Mouse (Mus musculus) kidney, embryonic 16.5 days (tissue): Measurements from ENCODE around the gene Ebf1. TPM values are rescaled to one million over a fixed set of nuclear protein-coding genes. Genes with fewer than 3 reads are reported as not detected.

ENCODE experiments used
- ATAC-seq: fragments of 200-750 bp; cut with Nextera tagmentation; 2 replicates; pipeline ENCODE4 v1.8.0; 2017; ENCODE audit warnings: moderate TSS enrichment; ENCODE audit not compliant: low FRiP score, low TSS enrichment
- H3K27ac ChIP-seq: fragments of 300-500 bp; sonication (generic); 2 replicates; pipeline ENCODE4 v1.5.1; 2014; ENCODE audit warnings: low read length
- H3K27me3 ChIP-seq: fragments of 300-500 bp; sonication (generic); 2 replicates; pipeline ENCODE4 v1.6.1; 2014; ENCODE audit warnings: low read length, control low read depth, mixed read lengths; ENCODE audit not compliant: insufficient read depth
- H3K36me3 ChIP-seq: fragments of 300-500 bp; sonication (generic); 2 replicates; pipeline ENCODE4 v1.6.1; 2014; ENCODE audit warnings: low read length, control low read depth, mixed read lengths; ENCODE audit not compliant: insufficient read depth
- H3K4me1 ChIP-seq: fragments of 300-500 bp; sonication (generic); 2 replicates; pipeline ENCODE4 v1.6.1; 2014; ENCODE audit warnings: low read length, control low read depth, mixed read lengths; ENCODE audit not compliant: insufficient read depth
- H3K4me2 ChIP-seq: fragments of 300-500 bp; sonication (generic); replicated peaks from 2 replicates; pipeline ENCODE4 v1.6.1; 2014; ENCODE audit warnings: low read depth, low read length
- H3K4me3 ChIP-seq: fragments of 300-500 bp; sonication (generic); 2 replicates; pipeline ENCODE4 v1.5.1; 2014; ENCODE audit warnings: mild to moderate bottlenecking, low read length
- H3K9ac ChIP-seq: fragments of 300-500 bp; sonication (generic); replicated peaks from 2 replicates; pipeline ENCODE4 v1.6.1; 2014; ENCODE audit warnings: low read length
- H3K9me3 ChIP-seq: fragments of 300-500 bp; sonication (generic); 2 replicates; pipeline ENCODE4 v1.6.1; 2016; ENCODE audit warnings: low read length, control low read depth
- WGBS: fragments of 180-500 bp; shearing (Covaris S2); extraction: QIAGEN DNeasy Blood & Tissue Kit; methylation state at CpG from one replicate; pipeline ENCODE4 v1.1.7; 2014; 5-methylcytosine and 5-hydroxymethylcytosine counted together
- polyA plus RNA-seq: library from polyadenylated mRNA; unstranded; fragments of >200 nt; fragmentation: Nextera tagmentation; extraction: Ambion mirVana; gene quantifications from 2 replicates; pipeline ENCODE4 v1.2.1, GENCODE M21; 2015

Ebf1 gene
- polyA plus RNA-seq, 1 experiment from 2014 or later: 24.1 TPM

DNA sequence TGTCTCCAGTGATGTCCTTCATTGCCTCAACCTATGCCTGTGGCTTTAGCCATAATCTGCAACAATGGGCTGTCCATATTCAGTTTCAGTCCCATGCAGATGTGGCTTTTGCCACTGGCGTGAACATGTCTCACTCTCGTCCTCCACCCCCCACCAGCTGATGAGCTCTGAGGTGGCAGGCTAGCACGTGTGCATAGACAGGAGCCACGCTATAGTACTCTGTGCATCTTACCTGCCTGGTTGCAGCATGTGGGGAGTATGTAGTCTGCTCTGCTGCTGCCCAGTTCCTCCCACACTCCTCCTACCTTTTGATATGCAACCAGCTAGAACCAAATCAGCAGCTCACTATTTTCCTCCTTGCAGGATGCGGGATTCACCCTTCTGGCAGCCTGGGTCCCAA, 408.9 kb downstream of the Ebf1 start:
- no peak for ATAC-seq
- Histone ChIP-seq H3K4me1 (peaks cover 10% of the 10 kb centered on the region; the same call in 1 of the 2 replicates), H3K36me3 (no peaks in the 10 kb centered on the region), H3K27ac (no peak overlapping the region), H3K4me3 (no peak overlapping the region), H3K9me3 (no peaks in the 10 kb centered on the region), H3K4me2 (no peak overlapping the region), H3K9ac (no peak overlapping the region), H3K27me3 (no peaks in the 10 kb centered on the region)
- 65% methylated on average over 5 of the region's 5 CpGs for WGBS

DNA sequence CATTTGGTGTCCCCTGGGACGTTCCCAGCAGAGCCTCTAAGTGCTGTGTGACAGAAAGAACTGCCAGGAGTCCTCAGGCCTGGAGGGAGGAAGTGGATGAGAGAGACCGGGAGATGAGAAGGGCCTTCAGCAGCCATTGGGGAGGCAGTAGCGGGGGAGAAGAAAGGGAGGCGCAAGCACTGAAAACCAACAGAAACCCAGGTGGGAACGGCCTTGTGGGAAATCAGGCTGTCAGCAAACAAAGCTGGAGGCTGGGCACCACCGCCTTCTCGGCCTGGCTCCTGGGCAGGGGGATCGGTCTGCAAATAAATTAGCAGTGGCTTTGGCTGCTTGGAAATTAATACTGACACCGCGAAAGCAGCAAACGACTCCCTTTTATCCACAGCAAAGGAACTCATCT, 409.6 kb downstream of the Ebf1 start:
- Histone ChIP-seq H3K4me3 (no peak overlapping the region), H3K27ac (no peak overlapping the region), H3K4me2 (peak overlapping the region; percentile 29), H3K36me3 (no peaks in the 10 kb centered on the region), H3K9me3 (no peaks in the 10 kb centered on the region), H3K27me3 (no peaks in the 10 kb centered on the region), H3K4me1 (peaks cover 10% of the 10 kb centered on the region; the same call in 1 of the 2 replicates), H3K9ac (peak overlapping the region; percentile 46; the same call in 1 of the 2 replicates)
- no peak for ATAC-seq
- 15% methylated on average over 11 of the region's 11 CpGs for WGBS

DNA sequence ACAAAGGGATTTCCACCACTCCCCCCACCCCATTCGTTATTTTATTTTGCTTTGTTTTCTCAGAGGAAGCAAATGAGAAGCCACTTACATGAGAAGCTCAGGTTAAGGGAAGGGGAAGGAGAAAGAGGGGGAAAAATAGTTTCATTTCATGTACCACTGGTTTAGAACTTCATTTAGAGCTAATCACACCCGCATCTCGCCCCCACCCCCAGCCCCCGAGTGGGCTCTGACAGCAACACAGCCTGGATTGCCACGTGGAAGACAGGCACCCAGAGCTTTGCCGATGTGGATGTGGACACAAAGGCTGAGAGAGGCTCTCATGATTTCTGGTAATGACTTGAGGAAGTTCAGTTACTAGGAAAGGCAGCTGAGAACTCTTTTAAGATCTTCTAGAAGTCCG, 410.0 kb downstream of the Ebf1 start:
- H3K4me2 ChIP-seq: peak overlapping the region; percentile 29
- no peak overlapping the region for H3K4me3 ChIP-seq
- ATAC-seq: no peak
- 43% methylated on average over 7 of the region's 7 CpGs for WGBS
- H3K4me1 ChIP-seq: peaks cover 10% of the 10 kb centered on the region; the same call in 1 of the 2 replicates
- H3K9ac ChIP-seq: peak overlapping the region; percentile 46; the same call in 1 of the 2 replicates
- H3K27me3 ChIP-seq: no peaks in the 10 kb centered on the region
- H3K36me3 ChIP-seq: no peaks in the 10 kb centered on the region
- H3K27ac ChIP-seq: no peak overlapping the region
- H3K9me3 ChIP-seq: no peaks in the 10 kb centered on the region

- Histone ChIP-seq H3K36me3 (no peaks in the 10 kb centered on the region), H3K9ac (no peak overlapping the region), H3K4me1 (no peaks in the 10 kb centered on the region), H3K27ac (no peak overlapping the region), H3K9me3 (no peaks in the 10 kb centered on the region), H3K4me3 (no peak overlapping the region), H3K4me2 (no peak overlapping the region), H3K27me3 (no peaks in the 10 kb centered on the region)
- 93% methylated on average over 7 of the region's 7 CpGs for WGBS
- no peak for ATAC-seq
These were observed 438.9 kb downstream of the Ebf1 start for GRCm38 (mm10) chr11:45055744-45056610.

Other genes with a start within 250 kb of the Ebf1 start
- gene Il12b, start 217.3 kb upstream of the Ebf1 start, polyA plus RNA-seq: 0.19 TPM in 1 of 2 replicates, not detected in the other
- 63.1 and 63.2 TPM in 2 replicates for gene Ublcp1, start 146.8 kb upstream of the Ebf1 start, polyA plus RNA-seq
- gene Rnf145, start 98.4 kb upstream of the Ebf1 start, polyA plus RNA-seq: 61.4 and 64.3 TPM in 2 replicates